Mouse (Mus musculus): ENCODE results near the gene Zfp622. TPM values are rescaled to one million over a fixed set of nuclear protein-coding genes. Genes with fewer than 3 reads are reported as not detected.

Zfp622 gene
- polyA plus RNA-seq, 1 experiment from 2014 or later: 38.7 TPM

GRCm38 (mm10) chr15:25949696-25950095, 34.5 kb upstream of the Zfp622 start:
- 0 out of 2 replicates have a peak, but pooled peaks cover under 1% of the 10 kb centered on the region for H3K4me1 ChIP-seq (replicated peaks)
- no peak overlapping the region for H3K4me2 ChIP-seq
- no peaks in the 10 kb centered on the region for H3K9me3 ChIP-seq
- no peaks in the 10 kb centered on the region for H3K27me3 ChIP-seq
- no peak overlapping the region for H3K27ac ChIP-seq (replicated peaks)
- H3K4me3 ChIP-seq: no peak overlapping the region
- WGBS: 85% methylated on average over 9 of the region's 9 CpGs
- H3K9ac ChIP-seq: no peak overlapping the region
- no peaks in the 10 kb centered on the region for H3K36me3 ChIP-seq
- ATAC-seq (ENCODE audit: low read depth): no peak

DNA sequence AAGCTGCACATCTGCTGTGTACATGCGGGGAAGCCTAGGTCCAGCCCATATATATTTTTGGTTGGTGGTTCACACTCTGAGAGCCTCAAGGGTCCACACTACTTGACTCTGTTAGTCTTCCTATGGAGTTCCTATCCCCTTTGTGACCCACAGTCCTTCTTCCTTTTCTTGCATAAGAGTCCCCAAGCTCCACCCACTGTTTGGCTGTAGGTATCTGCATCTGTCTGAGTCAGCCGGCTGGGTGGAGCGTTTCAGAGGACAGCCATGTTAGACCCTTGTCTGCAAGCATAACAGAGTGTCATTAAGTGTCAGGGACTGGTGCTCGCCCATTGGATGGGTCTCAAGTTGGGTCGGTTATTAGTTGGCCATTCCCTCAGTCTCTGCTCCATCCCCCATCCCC, 33.6 kb upstream of the Zfp622 start:
- H3K36me3 ChIP-seq: no peaks in the 10 kb centered on the region
- H3K4me1 ChIP-seq (replicated peaks): 0 out of 2 replicates have a peak, but pooled peaks cover 4% of the 10 kb centered on the region
- H3K9ac ChIP-seq: no peak overlapping the region
- ATAC-seq (ENCODE audit: low read depth): no peak
- no peak overlapping the region for H3K4me3 ChIP-seq
- H3K4me2 ChIP-seq: no peak overlapping the region
- no peak overlapping the region for H3K27ac ChIP-seq (replicated peaks)
- 86% methylated on average over 5 of the region's 5 CpGs for WGBS
- no peaks in the 10 kb centered on the region for H3K27me3 ChIP-seq
- H3K9me3 ChIP-seq: no peaks in the 10 kb centered on the region

GRCm38 (mm10) chr15:25951037-25951436, 33.1 kb upstream of the Zfp622 start:
- H3K4me3 ChIP-seq: no peak overlapping the region
- H3K27ac ChIP-seq (replicated peaks): no peak overlapping the region
- no peak for ATAC-seq (ENCODE audit: low read depth)
- WGBS: 89% methylated on average over 4 of the region's 4 CpGs
- H3K9ac ChIP-seq: no peak overlapping the region
- H3K36me3 ChIP-seq: no peaks in the 10 kb centered on the region
- H3K27me3 ChIP-seq: no peaks in the 10 kb centered on the region
- no peaks in the 10 kb centered on the region for H3K9me3 ChIP-seq
- 0 out of 2 replicates have a peak, but pooled peaks cover 4% of the 10 kb centered on the region for H3K4me1 ChIP-seq (replicated peaks)
- no peak overlapping the region for H3K4me2 ChIP-seq

DNA sequence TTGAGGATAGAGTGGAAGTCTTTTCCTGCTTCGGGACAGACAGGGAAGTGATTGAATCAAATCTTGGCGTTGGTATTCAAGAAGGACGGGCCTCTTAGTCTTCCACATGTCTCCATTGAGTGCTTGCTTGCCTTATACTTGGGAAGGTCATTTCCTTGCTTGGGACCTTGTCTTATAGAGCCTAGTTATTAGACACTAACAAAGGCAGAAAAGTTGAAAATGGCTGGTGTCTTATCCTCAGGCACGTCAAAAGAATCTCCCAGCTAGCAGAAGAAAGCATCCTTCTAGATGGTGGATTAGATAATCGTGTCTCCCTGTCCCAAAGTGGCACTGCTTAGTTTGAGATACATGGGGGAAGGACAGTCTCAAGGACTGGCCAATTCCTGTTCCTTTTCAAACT, 28.2 kb upstream of the Zfp622 start:
- Histone ChIP-seq H3K36me3 (no peaks in the 10 kb centered on the region), H3K9me3 (no peaks in the 10 kb centered on the region)

DNA sequence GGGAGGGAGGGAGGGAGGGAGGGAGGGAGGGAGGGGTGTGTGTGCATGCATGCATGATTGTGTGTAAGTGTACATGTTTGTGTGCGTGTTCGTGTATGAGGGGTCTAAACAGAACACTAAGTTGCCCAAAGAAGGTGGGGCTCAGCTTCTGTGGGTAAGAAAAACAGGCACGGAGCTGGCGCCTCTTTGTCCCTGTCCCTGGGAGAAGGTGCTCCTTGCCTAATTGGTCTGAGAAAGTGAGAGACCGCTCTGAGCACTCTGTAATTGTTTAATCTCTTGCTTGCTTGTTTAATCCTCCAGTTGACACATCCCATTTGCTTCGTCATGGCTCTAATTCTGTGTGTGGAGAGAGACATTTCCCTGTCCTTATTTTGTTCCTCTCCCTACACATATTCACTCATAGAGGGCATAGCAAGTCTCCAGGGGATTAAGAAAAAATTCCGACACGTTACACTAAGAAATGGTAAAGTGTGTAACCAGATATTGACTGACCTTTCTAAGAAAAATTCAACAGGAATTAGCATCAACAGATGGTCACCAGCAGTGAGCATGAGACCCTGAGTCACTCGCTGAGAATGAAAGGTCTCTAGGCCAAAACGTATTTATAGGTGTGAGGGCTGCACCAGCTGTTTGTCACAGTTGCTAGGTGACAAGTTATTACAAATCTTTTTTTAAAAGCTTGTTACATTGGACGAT, 27.6 kb upstream of the Zfp622 start:
- no peak overlapping the region for H3K4me2 ChIP-seq
- ATAC-seq (ENCODE audit: low read depth): no peak
- H3K27ac ChIP-seq (replicated peaks): no peak overlapping the region
- H3K9me3 ChIP-seq: no peaks in the 10 kb centered on the region
- peaks cover 18% of the 10 kb centered on the region; the same call in 1 of the 2 replicates for H3K4me1 ChIP-seq (replicated peaks)
- no peaks in the 10 kb centered on the region for H3K36me3 ChIP-seq
- no peak overlapping the region for H3K4me3 ChIP-seq
- no peak overlapping the region for H3K9ac ChIP-seq
- WGBS: 71% methylated on average over 11 of the region's 11 CpGs
- H3K27me3 ChIP-seq: no peaks in the 10 kb centered on the region

More for the DNA sequence above, 28.2 kb upstream of the Zfp622 start:
- no peak overlapping the region for H3K4me2 ChIP-seq
- no peak overlapping the region for H3K4me3 ChIP-seq
- no peak for ATAC-seq (ENCODE audit: low read depth)
- H3K9ac ChIP-seq: no peak overlapping the region
- no peak overlapping the region for H3K27ac ChIP-seq (replicated peaks)
- peaks cover 18% of the 10 kb centered on the region; the same call in 1 of the 2 replicates for H3K4me1 ChIP-seq (replicated peaks)
- H3K27me3 ChIP-seq: no peaks in the 10 kb centered on the region
- WGBS: 88% methylated on average over 5 of the region's 5 CpGs

DNA sequence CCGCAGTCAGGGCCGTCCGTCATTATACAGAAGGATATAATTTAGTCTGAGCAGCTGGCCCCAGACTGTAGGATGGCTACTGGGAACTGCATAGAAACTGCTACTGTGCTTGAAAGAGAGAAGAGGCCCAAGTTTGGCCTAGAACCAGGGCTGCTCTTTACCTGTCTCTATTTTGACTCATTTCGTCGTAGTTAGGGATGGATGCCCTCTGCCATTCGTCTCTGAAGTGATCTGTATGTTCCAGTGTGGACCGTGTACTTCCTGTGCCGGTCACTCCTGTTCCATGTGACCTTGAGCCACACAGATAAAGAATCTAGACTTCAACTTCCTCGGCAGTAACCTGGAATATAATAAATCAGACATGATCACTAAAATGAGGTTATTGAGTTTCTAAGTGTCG, 26.5 kb upstream of the Zfp622 start:
- Histone ChIP-seq H3K27me3 (no peaks in the 10 kb centered on the region), H3K4me1 (replicated peaks) (peaks cover 18% of the 10 kb centered on the region; the same call in 1 of the 2 replicates), H3K4me2 (no peak overlapping the region), H3K9ac (no peak overlapping the region), H3K9me3 (no peaks in the 10 kb centered on the region), H3K36me3 (no peaks in the 10 kb centered on the region), H3K27ac (replicated peaks) (peak overlapping the region; percentile 23; the same call in 1 of the 2 replicates), H3K4me3 (no peak overlapping the region)
- no peak for ATAC-seq (ENCODE audit: low read depth)
- WGBS: 76% methylated on average over 10 of the region's 10 CpGs

- no peak overlapping the region for H3K9ac ChIP-seq
- WGBS: 46% methylated on average over 5 of the region's 5 CpGs
- H3K27ac ChIP-seq (replicated peaks): no peak overlapping the region
- H3K9me3 ChIP-seq: no peaks in the 10 kb centered on the region
- H3K27me3 ChIP-seq: no peaks in the 10 kb centered on the region
- H3K4me1 ChIP-seq (replicated peaks): peaks cover 18% of the 10 kb centered on the region; the same call in 1 of the 2 replicates
- no peaks in the 10 kb centered on the region for H3K36me3 ChIP-seq
- H3K4me3 ChIP-seq: no peak overlapping the region
- no peak overlapping the region for H3K4me2 ChIP-seq
- peak; percentile 69 for ATAC-seq (ENCODE audit: low read depth)
Observed at GRCm38 (mm10) chr15:25959375-25959774, 24.8 kb upstream of the Zfp622 start.

DNA sequence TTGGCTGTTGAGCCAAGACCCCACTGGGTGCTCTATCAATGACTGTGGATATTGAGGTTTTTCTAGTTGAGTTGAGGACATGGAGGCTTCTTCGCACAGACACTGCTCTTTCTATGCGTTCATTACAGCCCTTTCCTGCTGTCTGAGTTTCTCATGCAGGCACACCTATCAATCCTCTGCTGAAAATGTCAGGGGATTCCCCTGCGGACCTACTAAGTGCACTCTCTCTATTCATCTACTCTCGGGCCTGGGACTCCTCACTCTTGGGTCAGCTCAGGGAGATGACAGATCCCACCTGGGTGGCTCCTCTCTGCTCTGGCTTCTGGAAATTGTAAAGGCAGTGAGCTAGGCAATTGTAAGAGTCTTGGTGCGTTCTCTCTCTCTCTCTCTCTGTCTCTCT, 23.9 kb upstream of the Zfp622 start:
- Histone ChIP-seq H3K4me2 (no peak overlapping the region), H3K9me3 (no peaks in the 10 kb centered on the region), H3K4me3 (no peak overlapping the region), H3K4me1 (replicated peaks) (peaks cover 15% of the 10 kb centered on the region; the same call in 1 of the 2 replicates), H3K27ac (replicated peaks) (no peak overlapping the region), H3K9ac (no peak overlapping the region), H3K27me3 (no peaks in the 10 kb centered on the region), H3K36me3 (no peaks in the 10 kb centered on the region)
- WGBS: 90% methylated on average over 5 of the region's 5 CpGs
- no peak for ATAC-seq (ENCODE audit: low read depth)

DNA sequence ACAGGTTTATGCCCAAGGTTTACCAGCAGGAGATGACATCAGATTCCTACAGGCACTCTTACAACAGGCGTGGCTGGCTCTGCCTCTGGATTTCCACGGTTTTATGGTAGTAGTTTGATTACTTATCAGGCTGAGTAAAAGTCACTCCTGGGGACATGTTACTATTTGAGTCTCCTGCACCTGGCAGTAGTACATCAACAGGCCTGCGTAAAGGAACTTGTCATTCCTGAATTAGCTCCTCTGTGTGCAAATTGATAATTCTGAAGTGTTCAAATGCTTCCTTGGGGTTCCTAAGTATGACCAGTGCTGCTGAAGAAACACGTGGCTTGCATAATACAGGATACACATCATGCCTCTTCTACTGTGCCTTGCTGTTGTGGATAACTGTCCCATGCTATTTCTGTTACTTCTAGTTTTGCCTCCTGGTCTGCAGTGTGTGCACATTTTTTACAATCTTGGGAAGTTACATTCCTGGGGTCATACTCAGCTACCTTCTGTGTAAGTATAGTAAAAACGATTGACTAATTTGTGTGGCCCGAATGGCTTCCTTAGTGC, 17.9 kb upstream of the Zfp622 start:
- no peak overlapping the region for H3K9ac ChIP-seq
- H3K27me3 ChIP-seq: no peaks in the 10 kb centered on the region
- no peak for ATAC-seq (ENCODE audit: low read depth)
- H3K36me3 ChIP-seq: no peaks in the 10 kb centered on the region
- H3K9me3 ChIP-seq: no peaks in the 10 kb centered on the region
- no peaks in the 10 kb centered on the region for H3K4me1 ChIP-seq (replicated peaks)
- WGBS: 70% methylated on average over 6 of the region's 6 CpGs
- no peak overlapping the region for H3K4me3 ChIP-seq
- no peak overlapping the region for H3K4me2 ChIP-seq
- no peak overlapping the region for H3K27ac ChIP-seq (replicated peaks)

DNA sequence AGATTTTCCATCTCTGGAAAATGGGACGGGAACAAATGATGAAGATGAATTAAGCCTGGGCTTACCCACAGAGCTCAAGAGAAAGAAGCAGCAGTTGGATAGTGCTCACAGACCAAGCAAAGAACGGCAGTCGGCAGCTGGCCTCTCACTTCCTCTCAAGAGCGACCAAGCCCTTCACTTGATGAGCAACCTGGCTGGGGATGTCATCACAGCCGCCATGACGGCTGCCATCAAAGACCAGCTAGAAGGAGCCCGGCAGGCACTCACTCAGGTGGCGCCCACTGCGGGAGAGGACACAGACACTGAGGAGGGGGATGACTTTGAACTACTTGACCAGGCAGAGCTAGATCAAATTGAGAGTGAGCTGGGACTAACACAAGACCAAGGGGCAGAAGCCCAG, 12.6 kb upstream of the Zfp622 start:
- Histone ChIP-seq H3K9me3 (no peaks in the 10 kb centered on the region), H3K36me3 (peaks cover 5% of the 10 kb centered on the region; the same call in 1 of the 2 replicates), H3K27me3 (no peaks in the 10 kb centered on the region), H3K4me1 (replicated peaks) (no peaks in the 10 kb centered on the region), H3K27ac (replicated peaks) (no peak overlapping the region), H3K4me3 (no peak overlapping the region), H3K9ac (no peak overlapping the region), H3K4me2 (no peak overlapping the region)
- WGBS: 91% methylated on average over 9 of the region's 9 CpGs
- ATAC-seq (ENCODE audit: low read depth): no peak

DNA sequence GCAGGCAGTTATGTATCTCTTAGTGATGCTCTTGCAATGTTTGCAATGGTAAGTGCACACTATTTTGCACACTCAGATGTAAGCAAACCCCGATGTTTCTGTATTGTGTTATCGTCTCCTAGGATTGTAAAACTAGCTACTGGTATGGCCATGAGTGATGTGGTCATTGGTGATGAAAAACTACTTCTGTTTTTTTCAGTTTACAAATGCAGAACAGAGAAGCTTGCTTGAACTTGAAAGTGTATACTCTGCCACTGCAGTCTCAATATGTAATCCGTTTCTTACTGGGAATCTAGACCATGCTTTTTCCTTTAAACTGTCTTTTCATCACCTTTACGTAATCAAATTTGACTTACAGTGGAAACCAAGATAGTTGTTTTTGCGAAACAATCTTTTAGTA, 11.4 kb upstream of the Zfp622 start:
- no peak overlapping the region for H3K4me2 ChIP-seq
- no peaks in the 10 kb centered on the region for H3K9me3 ChIP-seq
- no peaks in the 10 kb centered on the region for H3K27me3 ChIP-seq
- H3K4me1 ChIP-seq (replicated peaks): no peaks in the 10 kb centered on the region
- no peak overlapping the region for H3K9ac ChIP-seq
- no peak overlapping the region for H3K4me3 ChIP-seq
- H3K27ac ChIP-seq (replicated peaks): no peak overlapping the region
- ATAC-seq (ENCODE audit: low read depth): no peak
- WGBS: 92% methylated on average over 5 of the region's 5 CpGs
- peaks cover 5% of the 10 kb centered on the region; the same call in 1 of the 2 replicates for H3K36me3 ChIP-seq

GRCm38 (mm10) chr15:25974352-25974751, 9.8 kb upstream of the Zfp622 start:
- Histone ChIP-seq H3K4me1 (replicated peaks) (no peaks in the 10 kb centered on the region), H3K27me3 (no peaks in the 10 kb centered on the region), H3K9ac (no peak overlapping the region), H3K4me3 (no peak overlapping the region), H3K27ac (replicated peaks) (no peak overlapping the region), H3K36me3 (peaks cover 5% of the 10 kb centered on the region; the same call in 1 of the 2 replicates), H3K4me2 (no peak overlapping the region), H3K9me3 (no peaks in the 10 kb centered on the region)
- ATAC-seq (ENCODE audit: low read depth): no peak
- WGBS: 93% methylated on average over 4 of the region's 4 CpGs
